In genomic region chr7:79465461-79466044, GRCm38 (mm10) we compare ENCODE assay signal across 8 mouse cellular contexts. TPM values are rescaled to one million over a fixed set of nuclear protein-coding genes. Genes with fewer than 3 reads are reported as not detected.
DNase-seq lines count a peak whose midpoint lies in the region; ATAC-seq and TF ChIP-seq lines count a peak whose summit lies in the region.

No protein-coding gene starts in this region.

- ATAC-seq in midbrain, embryonic 16.5 days: peak; percentile 59

- no peak for TF ChIP-seq POLR2A in heart, adult 2 months (IDR thresholded peaks at IDR 0.05; ENCODE audit: insufficient read depth, low read depth, low read length)

- H3K9me3 ChIP-seq in midbrain, embryonic 16.5 days (replicated peaks; ENCODE audit: control insufficient read depth, low read length, poor library complexity, severe bottlenecking): no peaks in the 10 kb centered on the region

- H3K4me1 ChIP-seq in heart, adult 2 months (ENCODE audit: control insufficient read depth, insufficient read depth, low read length): peaks cover 6% of the 10 kb centered on the region
- H3K4me1 ChIP-seq in midbrain, embryonic 16.5 days (ENCODE audit: control insufficient read depth, insufficient read depth, low read length): peaks cover 20% of the 10 kb centered on the region

- H3K4me2 ChIP-seq in midbrain, embryonic 16.5 days (ENCODE audit: low read length): peak overlapping the region; percentile 91

- WGBS in heart, adult 2 months: under 1% methylated on average over 47 of the region's 47 CpGs
- under 1% methylated on average over 43 of the region's 47 CpGs for WGBS in midbrain, embryonic 16.5 days

- no peak for TF ChIP-seq EP300 in heart, adult 2 months (IDR thresholded peaks at IDR 0.05; ENCODE audit: insufficient read depth, low read depth, low read length)

- peak overlapping the region; percentile 90 for H3K27ac ChIP-seq in heart, adult 2 months
- H3K27ac ChIP-seq in midbrain, embryonic 16.5 days (ENCODE audit: low read length): peak overlapping the region; percentile 79

- no peak for DNase-seq in heart, adult 2 months
- no peak for DNase-seq in heart, postnatal 4 days
- DNase-seq in urinary bladder, postnatal 14 days (ENCODE audit: low spot score): peak; percentile 38
- no peak for DNase-seq in urinary bladder, postnatal 10 days (ENCODE audit: low spot score)
- DNase-seq in fibroblast of lung, adult 2 months (ENCODE audit: low read depth): peak; percentile 12
- DNase-seq in layer of hippocampus, postnatal 25 days (ENCODE audit: extremely low spot score in 1 of 2, low spot score in 1 of 2): peak; percentile 25 to 30
- DNase-seq in thymus, postnatal 4 days: peak; percentile 81

- no peaks in the 10 kb centered on the region for H3K36me3 ChIP-seq in heart, adult 2 months (ENCODE audit: control insufficient read depth, insufficient read depth, low read length)
- peaks cover 10% of the 10 kb centered on the region for H3K36me3 ChIP-seq in midbrain, embryonic 16.5 days (ENCODE audit: control insufficient read depth, insufficient read depth, low read length)

- H3K27me3 ChIP-seq in heart, adult 2 months (ENCODE audit: control insufficient read depth, insufficient read depth, low read length): no peaks in the 10 kb centered on the region
- no peaks in the 10 kb centered on the region for H3K27me3 ChIP-seq in midbrain, embryonic 16.5 days (ENCODE audit: control insufficient read depth, insufficient read depth, low read depth, low read length)

- no peak for TF ChIP-seq CTCF in heart, adult 2 months (IDR thresholded peaks at IDR 0.05)

- H3K4me3 ChIP-seq in heart, adult 2 months: peak overlapping the region; percentile 94
- H3K4me3 ChIP-seq in midbrain, embryonic 16.5 days (ENCODE audit: low read depth, low read length): peak overlapping the region; percentile 90

- intact Hi-C loops in heart, adult 2 months (cut with DNase I): loop anchor here (2.0 to 10.0 kb wide), 4 partner anchors 73 to 318 kb away; partner anchors contain the start of genes Abhd2 and Mfge8

- no peaks in the 10 kb centered on the region for H3K79me2 ChIP-seq in heart, adult 2 months (replicated peaks; ENCODE audit: control insufficient read depth, insufficient read depth, low read length)

- peak overlapping the region; percentile 80 for H3K9ac ChIP-seq in heart, adult 2 months (ENCODE audit: low read depth, low read length)
- H3K9ac ChIP-seq in midbrain, embryonic 16.5 days (ENCODE audit: low read depth, low read length): peak overlapping the region; percentile 81

RNA-seq across cellular contexts. Expression of gene Polg, which starts 0.6 kb away (rescaled TPM):
- 10 to 100 TPM; 53.0 to 66.5 TPM for total RNA-seq in heart, adult 2 months (2021)
- polyA plus RNA-seq in heart, adult 2 months (2012; rRNA removed): 40.5 and 59.0 TPM in 2 replicates
- total RNA-seq in heart, postnatal 4 days (2021): 10 to 100 TPM; 55.9 to 61.3 TPM
- 10 to 100 TPM; 74.2 to 91.0 TPM for total RNA-seq in layer of hippocampus, postnatal 25 days (2021)
- 19.7 and 22.0 TPM in 2 replicates for polyA plus RNA-seq in midbrain, embryonic 16.5 days (2015; fragmentation: Nextera tagmentation; extraction: Ambion mirVana)

Comparison
In these comparisons a context has a peak if more than half of its experiments do, and no peak if none do; other contexts are left out.
1. DNase-seq: peak in urinary bladder, postnatal 14 days (single experiment), fibroblast of lung, adult 2 months (single experiment), layer of hippocampus, postnatal 25 days (2 of 2) and thymus, postnatal 4 days (single experiment); none in heart, adult 2 months (0 of 2), heart, postnatal 4 days (single experiment) and urinary bladder, postnatal 10 days (single experiment).